Mouse (Mus musculus): ENCODE measurements at regions not wholly inside any gene's neighbourhood (a gene's known extent, or its start where the extent isn't known, plus 50 kb on each side); places are given as distances from the start of the nearest gene placed in this dataset.

DNA sequence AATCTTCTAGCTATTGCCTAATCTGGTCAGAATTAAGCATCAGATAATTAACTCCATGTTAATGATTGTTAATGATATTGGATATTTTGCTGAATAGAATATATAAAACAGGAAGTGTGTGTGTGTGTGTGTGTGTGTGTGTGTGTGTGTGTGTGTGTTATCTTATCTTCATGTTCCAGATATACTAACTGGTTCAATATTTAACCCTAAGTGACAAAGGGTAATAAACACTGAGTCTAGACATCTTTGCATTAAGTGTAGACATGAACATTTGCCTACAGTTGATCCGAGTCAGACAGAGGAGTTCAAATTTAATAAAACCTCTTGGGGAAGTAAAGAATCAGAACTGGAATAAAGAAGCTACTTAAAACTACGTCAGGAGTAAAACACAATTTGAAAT, 161.6 kb downstream of the Fsip2 start:
- H3K9me3 ChIP-seq, result no peaks in the 10 kb centered on the region
- H3K9ac ChIP-seq, result no peak overlapping the region
- no peaks in the 10 kb centered on the region for H3K4me1 ChIP-seq
- no peaks in the 10 kb centered on the region for H3K36me3 ChIP-seq
- ATAC-seq (ENCODE audit: low FRiP score, low read depth), result no peak
- H3K27ac ChIP-seq, result no peak overlapping the region
- no peak overlapping the region for H3K4me3 ChIP-seq
- no peak overlapping the region for H3K4me2 ChIP-seq (replicated peaks)
- no peaks in the 10 kb centered on the region for H3K27me3 ChIP-seq (replicated peaks)
- WGBS, result 88% methylated on average over 2 of the region's 2 CpGs

DNA sequence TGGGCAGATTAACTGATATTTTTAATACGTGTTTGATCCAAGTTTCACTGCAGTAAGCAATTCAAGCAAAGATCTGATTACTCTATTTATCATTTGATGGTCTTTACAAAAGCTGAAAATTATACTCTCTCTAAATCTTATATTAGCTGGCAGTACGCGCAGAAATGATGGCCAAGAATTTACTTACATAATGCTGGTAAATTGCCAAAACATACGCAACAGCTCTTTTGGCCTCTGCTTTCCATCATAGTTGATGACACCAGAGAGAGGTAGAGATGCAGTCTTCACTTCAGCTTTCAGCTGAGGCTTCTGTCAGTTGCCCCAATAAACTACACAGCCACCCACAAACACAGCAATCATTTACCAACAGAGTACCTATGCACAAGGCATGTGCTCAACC, 182.9 kb downstream of the Fsip2 start:
- H3K36me3 ChIP-seq, result no peaks in the 10 kb centered on the region
- H3K4me3 ChIP-seq, result no peak overlapping the region
- H3K4me1 ChIP-seq, result 0 out of 2 replicates have a peak, but pooled peaks cover 3% of the 10 kb centered on the region
- no peak overlapping the region for H3K9ac ChIP-seq
- no peaks in the 10 kb centered on the region for H3K27me3 ChIP-seq (replicated peaks)
- H3K9me3 ChIP-seq, result no peaks in the 10 kb centered on the region
- ATAC-seq (ENCODE audit: low FRiP score, low read depth), result no peak
- H3K27ac ChIP-seq, result no peak overlapping the region
- 93% methylated on average over 4 of the region's 4 CpGs for WGBS
- no peak overlapping the region for H3K4me2 ChIP-seq (replicated peaks)

DNA sequence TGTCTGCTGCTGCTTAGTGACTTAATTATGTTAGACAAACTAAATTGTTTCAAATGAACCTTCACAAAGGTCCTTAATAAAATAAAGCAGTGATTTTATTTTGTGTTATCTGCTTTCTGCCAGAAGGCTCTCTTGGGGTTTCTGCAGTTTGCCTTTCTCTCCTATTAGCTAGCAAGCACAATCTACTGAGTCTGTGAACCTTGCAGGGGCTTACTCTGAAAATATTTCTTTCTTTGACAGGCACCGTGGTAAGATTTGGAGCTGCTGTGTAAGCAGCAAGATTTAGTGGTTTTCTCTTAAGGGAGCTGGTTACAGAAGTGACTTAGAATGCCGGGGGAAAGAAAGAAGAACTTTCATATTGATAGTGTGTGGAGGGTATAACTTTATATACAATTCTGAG, 187.3 kb downstream of the Fsip2 start:
- H3K9ac ChIP-seq, result no peak overlapping the region
- no peak overlapping the region for H3K4me3 ChIP-seq
- no peaks in the 10 kb centered on the region for H3K36me3 ChIP-seq
- ATAC-seq (ENCODE audit: low FRiP score, low read depth), result 0 out of 2 replicates have a peak, but pooled peaks have one; percentile 44
- H3K4me1 ChIP-seq, result 0 out of 2 replicates have a peak, but pooled peaks cover 3% of the 10 kb centered on the region
- no peak overlapping the region for H3K27ac ChIP-seq
- H3K9me3 ChIP-seq, result no peaks in the 10 kb centered on the region
- no peaks in the 10 kb centered on the region for H3K27me3 ChIP-seq (replicated peaks)
- WGBS, result 44% methylated on average over 2 of the region's 2 CpGs
- no peak overlapping the region for H3K4me2 ChIP-seq (replicated peaks)

DNA sequence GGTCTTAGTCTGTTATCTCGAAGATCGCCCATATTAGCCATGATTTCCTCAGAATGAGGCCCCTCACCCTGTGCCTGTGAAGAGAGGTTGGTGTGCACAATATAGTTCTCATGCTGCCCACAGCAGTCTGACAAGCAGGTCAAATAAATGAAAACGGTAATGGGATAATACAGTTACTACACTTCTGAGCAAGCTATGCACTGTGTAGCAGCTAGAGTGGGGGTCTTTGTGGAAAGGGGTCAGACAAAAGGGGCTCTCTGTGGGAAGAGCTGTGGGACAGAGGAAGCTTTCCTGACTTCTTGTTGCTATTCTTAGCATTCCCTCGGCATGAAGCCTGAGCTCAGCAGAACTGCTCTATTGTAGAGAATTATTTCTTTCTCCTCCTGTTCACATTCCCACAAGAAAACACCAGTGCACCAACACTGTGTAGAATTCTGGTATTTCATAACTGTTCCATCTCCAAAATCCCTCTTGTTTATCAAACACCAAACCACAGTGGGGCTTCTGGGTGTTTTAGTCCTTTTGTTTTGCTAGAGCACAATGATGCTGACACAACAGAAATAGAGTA, 187.9 kb downstream of the Fsip2 start:
- Histone ChIP-seq H3K9ac (no peak overlapping the region), H3K27me3 (replicated peaks) (no peaks in the 10 kb centered on the region), H3K27ac (no peak overlapping the region), H3K4me3 (no peak overlapping the region), H3K4me2 (replicated peaks) (no peak overlapping the region), H3K36me3 (no peaks in the 10 kb centered on the region), H3K4me1 (0 out of 2 replicates have a peak, but pooled peaks cover 3% of the 10 kb centered on the region), H3K9me3 (no peaks in the 10 kb centered on the region)
- ATAC-seq (ENCODE audit: low FRiP score, low read depth), result 0 out of 2 replicates have a peak, but pooled peaks have one; percentile 29
- WGBS, result 56% methylated on average over 4 of the region's 4 CpGs

DNA sequence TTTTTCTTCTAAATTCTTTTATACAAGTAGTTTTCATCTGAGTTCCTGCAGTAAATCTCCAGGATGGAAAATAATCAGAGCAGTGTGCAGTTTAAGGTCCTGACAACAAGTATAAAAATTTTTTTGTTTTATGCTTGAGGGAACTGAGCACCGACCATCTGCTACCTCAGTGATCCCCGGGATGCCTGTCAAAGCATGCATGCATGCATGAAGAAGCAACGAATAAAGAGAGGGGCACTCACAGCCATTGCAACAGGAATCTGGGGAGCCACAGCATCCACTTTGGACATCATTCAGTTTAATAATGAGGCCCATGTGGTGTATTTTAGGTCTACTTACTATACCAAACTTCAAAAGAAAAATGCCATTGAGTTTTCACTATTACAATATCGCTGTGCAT, 222.4 kb downstream of the Fsip2 start:
- no peaks in the 10 kb centered on the region for H3K4me1 ChIP-seq
- H3K4me3 ChIP-seq, result no peak overlapping the region
- no peaks in the 10 kb centered on the region for H3K36me3 ChIP-seq
- no peak overlapping the region for H3K27ac ChIP-seq
- 44% methylated on average over 4 of the region's 4 CpGs for WGBS
- no peaks in the 10 kb centered on the region for H3K9me3 ChIP-seq
- H3K9ac ChIP-seq, result no peak overlapping the region
- H3K4me2 ChIP-seq (replicated peaks), result no peak overlapping the region
- ATAC-seq (ENCODE audit: low FRiP score, low read depth), result no peak
- no peaks in the 10 kb centered on the region for H3K27me3 ChIP-seq (replicated peaks)
